8 mouse cellular contexts compared by ENCODE assay signal in the genomic region with DNA sequence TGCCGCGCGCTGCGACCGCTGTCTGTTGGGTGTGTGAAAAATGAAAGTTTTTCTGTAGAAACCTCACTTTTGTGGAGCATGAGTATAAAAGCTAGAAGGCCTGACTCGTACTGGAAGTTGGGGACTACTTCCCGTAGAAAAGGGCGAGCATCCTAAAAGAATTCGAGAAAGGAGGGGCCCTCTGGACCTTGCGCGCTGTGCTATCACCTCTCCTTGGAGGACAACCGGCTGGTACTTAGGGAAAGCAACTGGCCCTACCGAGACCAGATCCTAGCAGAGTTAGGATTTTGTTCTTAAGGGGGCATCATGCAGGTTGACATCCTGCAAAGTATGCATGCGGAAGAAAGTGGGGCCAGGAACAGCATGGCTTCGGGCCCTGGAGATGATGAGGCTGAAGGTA. TPM values are rescaled to one million over a fixed set of nuclear protein-coding genes. Genes with fewer than 3 reads are reported as not detected.
DNase-seq lines count a peak whose midpoint lies in the region; ATAC-seq and TF ChIP-seq lines count a peak whose summit lies in the region.

No protein-coding gene starts in this region.

- H3K9ac ChIP-seq in intestine, postnatal 0 days (ENCODE audit: low read depth, low read length), result peak overlapping the region; percentile 52
- H3K9ac ChIP-seq in midbrain, embryonic 15.5 days, result peak overlapping the region; percentile 87; the same call in 1 of the 2 replicates

- H3K27ac ChIP-seq in cerebellum, adult 2 months (ENCODE audit: insufficient read depth, low read length), result no peak overlapping the region
- peak overlapping the region; percentile 83 for H3K27ac ChIP-seq in spleen, adult 2 months (ENCODE audit: insufficient read depth, low read length)
- H3K27ac ChIP-seq in intestine, postnatal 0 days (ENCODE audit: low read depth, low read length), result peak overlapping the region; percentile 99; the same call in 1 of the 2 replicates
- 0 out of 2 replicates have a peak overlapping the region, but pooled peaks have one; percentile 92 for H3K27ac ChIP-seq in midbrain, embryonic 15.5 days

- H3K4me2 ChIP-seq in intestine, postnatal 0 days (replicated peaks; ENCODE audit: low read depth), result peak overlapping the region; percentile 80
- H3K4me2 ChIP-seq in midbrain, embryonic 15.5 days, result peak overlapping the region; percentile 90

- H3K27me3 ChIP-seq in cerebellum, adult 2 months (ENCODE audit: control insufficient read depth, insufficient read depth, low read length), result no peaks in the 10 kb centered on the region
- no peaks in the 10 kb centered on the region for H3K27me3 ChIP-seq in spleen, adult 2 months (ENCODE audit: control insufficient read depth, insufficient read depth, low read length)
- no peaks in the 10 kb centered on the region for H3K27me3 ChIP-seq in intestine, postnatal 0 days (replicated peaks; ENCODE audit: control insufficient read depth, insufficient read depth, low read length)
- no peaks in the 10 kb centered on the region; the same call in 1 of the 2 replicates for H3K27me3 ChIP-seq in midbrain, embryonic 15.5 days (replicated peaks)

- peak in 1 of 2 experiments; percentile 32 for DNase-seq in cerebellum, adult 2 months
- DNase-seq in cerebellum, postnatal 10 days, result no peak
- DNase-seq in spleen, adult 2 months (ENCODE audit: low read depth in 1 of 2, low spot score in 2 of 2), result no peak
- no peak for DNase-seq in spleen, adult 18-20 months
- no peak for DNase-seq in gastrocnemius, postnatal 36 days
- DNase-seq in spleen, postnatal 4 days (ENCODE audit: low spot score in 2 of 2), result no peak

- ATAC-seq in intestine, postnatal 0 days, result no peak
- peak; percentile 7; the same call in 1 of the 2 replicates for ATAC-seq in midbrain, embryonic 15.5 days (replicated peaks)

- H3K36me3 ChIP-seq in spleen, adult 2 months (ENCODE audit: control insufficient read depth, insufficient read depth, low read length), result no peaks in the 10 kb centered on the region
- no peaks in the 10 kb centered on the region for H3K36me3 ChIP-seq in intestine, postnatal 0 days (ENCODE audit: control insufficient read depth, insufficient read depth)
- no peaks in the 10 kb centered on the region for H3K36me3 ChIP-seq in midbrain, embryonic 15.5 days (replicated peaks)

- no peaks in the 10 kb centered on the region for H3K9me3 ChIP-seq in intestine, postnatal 0 days (ENCODE audit: control insufficient read depth)
- no peaks in the 10 kb centered on the region for H3K9me3 ChIP-seq in midbrain, embryonic 15.5 days

- TF ChIP-seq POLR2A in cerebellum, adult 2 months (IDR thresholded peaks at IDR 0.05; ENCODE audit: borderline replicate concordance, insufficient read depth, low read length), result no peak
- no peak; the same call in 1 of the 2 replicates for TF ChIP-seq POLR2A in spleen, adult 2 months (IDR thresholded peaks at IDR 0.05; ENCODE audit: low read depth, low read length)

- peak overlapping the region; percentile 79 for H3K4me3 ChIP-seq in cerebellum, adult 2 months (replicated peaks; ENCODE audit: insufficient read depth, low read depth, low read length)
- H3K4me3 ChIP-seq in spleen, adult 2 months (ENCODE audit: extremely low read depth, insufficient read depth, insufficient read length), result peak overlapping the region; percentile 95
- peak overlapping the region; percentile 99 for H3K4me3 ChIP-seq in intestine, postnatal 0 days (ENCODE audit: low read depth, low read length)
- H3K4me3 ChIP-seq in midbrain, embryonic 15.5 days, result peak overlapping the region; percentile 88

- H3K4me1 ChIP-seq in cerebellum, adult 2 months (ENCODE audit: control insufficient read depth, insufficient read depth, low read length), result peaks cover 21% of the 10 kb centered on the region
- H3K4me1 ChIP-seq in spleen, adult 2 months (ENCODE audit: control insufficient read depth, insufficient read depth, insufficient read length), result peaks cover 20% of the 10 kb centered on the region; the same call in 1 of the 2 replicates
- peaks cover 9% of the 10 kb centered on the region; the same call in 1 of the 2 replicates for H3K4me1 ChIP-seq in intestine, postnatal 0 days (replicated peaks; ENCODE audit: control insufficient read depth, insufficient read depth, low read length)
- H3K4me1 ChIP-seq in midbrain, embryonic 15.5 days, result peaks cover 40% of the 10 kb centered on the region

- intact Hi-C loops in gastrocnemius, postnatal 36 days (cut with DNase I), result no loop called here

- 3% methylated on average over 15 of the region's 15 CpGs for WGBS in cerebellum, adult 2 months
- WGBS in spleen, adult 2 months, result 11% methylated on average over 15 of the region's 15 CpGs
- 4% methylated on average over 15 of the region's 15 CpGs for WGBS in intestine, postnatal 0 days
- 5% methylated on average over 15 of the region's 15 CpGs for WGBS in midbrain, embryonic 15.5 days

- TF ChIP-seq CTCF in cerebellum, adult 2 months (IDR thresholded peaks at IDR 0.05; ENCODE audit: borderline replicate concordance, insufficient read depth, low read depth, low read length), result no peak
- no peak for TF ChIP-seq CTCF in spleen, adult 2 months (IDR thresholded peaks at IDR 0.05; ENCODE audit: extremely low read depth, insufficient read depth, insufficient read length, insufficient replicate concordance)
- no peak for TF ChIP-seq CTCF in intestine, postnatal 0 days (IDR thresholded peaks at IDR 0.05; ENCODE audit: low read depth)

RNA-seq across cellular contexts. Expression of gene Scaf4, which starts 0.6 kb away (rescaled TPM):
- 48.4 and 50.4 TPM in 2 replicates for polyA plus RNA-seq in cerebellum, adult 2 months (2012; rRNA removed)
- 47.0 and 53.6 TPM in 2 replicates for polyA plus RNA-seq in spleen, adult 2 months (2012; rRNA removed)
- polyA plus RNA-seq in intestine, postnatal 0 days (2015; fragmentation: Nextera tagmentation; extraction: Ambion mirVana), result 9.3 and 11.9 TPM in 2 replicates
- 27.8 and 30.1 TPM in 2 replicates for polyA plus RNA-seq in midbrain, embryonic 15.5 days (2015; fragmentation: Nextera tagmentation; extraction: Ambion mirVana)
- total RNA-seq in gastrocnemius, postnatal 36 days (2021), result 10 to 100 TPM; 15.0 to 17.4 TPM
